Mouse (Mus musculus) stomach, postnatal 0 days (tissue): ENCODE measurements around the gene Casp2. TPM values are rescaled to one million over a fixed set of nuclear protein-coding genes. Genes with fewer than 3 reads are reported as not detected.

Experiments used
- ATAC-seq: fragments of 200-750 bp; cut with Nextera tagmentation; 2 replicates; pipeline ENCODE4 v1.8.0; 2017; ENCODE audit not compliant: low FRiP score, low TSS enrichment
- DNase-seq: peaks from one replicate; pipeline ENCODE4 v3.0.0-alpha.2; 2016; ENCODE audit warnings: low spot score
- H3K27ac ChIP-seq: fragments of 300-500 bp; sonication (generic); replicated peaks from 2 replicates; pipeline ENCODE4 v1.5.1; 2014; ENCODE audit warnings: mild to moderate bottlenecking, control low read depth
- H3K27me3 ChIP-seq: fragments of 300-500 bp; sonication (generic); 2 replicates; pipeline ENCODE4 v1.6.1; 2014; ENCODE audit warnings: low read length; ENCODE audit not compliant: control insufficient read depth, insufficient read depth
- H3K36me3 ChIP-seq: fragments of 300-500 bp; sonication (generic); 2 replicates; pipeline ENCODE4 v1.6.1; 2014; ENCODE audit warnings: low read length, mixed read lengths; ENCODE audit not compliant: control insufficient read depth, insufficient read depth
- H3K4me1 ChIP-seq: fragments of 300-500 bp; sonication (generic); replicated peaks from 2 replicates; pipeline ENCODE4 v1.6.1; 2014; ENCODE audit warnings: antibody characterized with exemption; ENCODE audit not compliant: control insufficient read depth, insufficient read depth
- H3K4me2 ChIP-seq: fragments of 300-500 bp; sonication (generic); replicated peaks from 2 replicates; pipeline ENCODE4 v1.6.1; 2014; ENCODE audit warnings: low read depth, mild to moderate bottlenecking, control low read depth, moderate library complexity
- H3K4me3 ChIP-seq: fragments of 300-500 bp; sonication (generic); 2 replicates; pipeline ENCODE4 v1.5.1; 2014; ENCODE audit warnings: low read depth, low read length, control low read depth
- H3K9ac ChIP-seq: fragments of 300-500 bp; sonication (generic); 2 replicates; pipeline ENCODE4 v1.6.1; 2014; ENCODE audit warnings: mild to moderate bottlenecking, low read length, control low read depth, mixed read lengths
- H3K9me3 ChIP-seq: fragments of 300-500 bp; sonication (generic); 2 replicates; pipeline ENCODE4 v1.6.1; 2016; ENCODE audit warnings: low read length; ENCODE audit not compliant: control insufficient read depth
- CTCF ChIP-seq: IDR thresholded peaks from 2 replicates; pipeline ENCODE4 v1.5.1; 2016; ENCODE audit warnings: antibody characterized with exemption, low read depth, mild to moderate bottlenecking, moderate library complexity
- EP300 ChIP-seq: optimal IDR thresholded peaks from 2 replicates; pipeline ENCODE3; 2016; ENCODE audit warnings: antibody characterized with exemption
- WGBS: fragments of 180-500 bp; shearing (Covaris S2); extraction: QIAGEN DNeasy Blood & Tissue Kit; methylation state at CpG from one replicate; pipeline ENCODE4 v1.1.7; 2014; 5-methylcytosine and 5-hydroxymethylcytosine counted together
- polyA plus RNA-seq: library from polyadenylated mRNA; unstranded; fragments of >200 nt; fragmentation: Nextera tagmentation; extraction: Ambion mirVana; gene quantifications from 2 replicates; pipeline ENCODE4 v1.2.1, GENCODE M21; 2015

The Casp2 gene
- polyA plus RNA-seq, 1 experiment from 2014 or later, result 20.2 TPM

GRCm38 (mm10) chr6:42231191-42231590 lies 33.6 kb upstream of the Casp2 start:
- no peaks in the 10 kb centered on the region for H3K4me1 ChIP-seq
- no peaks in the 10 kb centered on the region for H3K27me3 ChIP-seq
- no peak for ATAC-seq
- H3K9ac ChIP-seq, result no peak overlapping the region
- 78% methylated on average over 3 of the region's 3 CpGs for WGBS
- no peaks in the 10 kb centered on the region for H3K36me3 ChIP-seq
- no peak for DNase-seq
- no peaks in the 10 kb centered on the region for H3K9me3 ChIP-seq
- no peak for TF ChIP-seq CTCF
- TF ChIP-seq EP300, result no peak
- H3K27ac ChIP-seq, result no peak overlapping the region
- no peak overlapping the region for H3K4me2 ChIP-seq
- no peak overlapping the region for H3K4me3 ChIP-seq

- Histone ChIP-seq H3K4me2 (no peak overlapping the region), H3K36me3 (no peaks in the 10 kb centered on the region), H3K9me3 (no peaks in the 10 kb centered on the region), H3K27me3 (no peaks in the 10 kb centered on the region), H3K4me3 (no peak overlapping the region), H3K27ac (no peak overlapping the region), H3K9ac (no peak overlapping the region), H3K4me1 (no peaks in the 10 kb centered on the region)
- no peak for ATAC-seq
- DNase-seq, result no peak
- TF ChIP-seq EP300 (no peak), CTCF (no peak)
- WGBS, result 33% methylated on average over 6 of the region's 6 CpGs
These were observed 27.4 kb upstream of the Casp2 start for GRCm38 (mm10) chr6:42237276-42237805.

- no peak overlapping the region for H3K4me3 ChIP-seq
- DNase-seq (no peak), ATAC-seq (no peak)
- H3K27ac ChIP-seq, result no peak overlapping the region
- H3K27me3 ChIP-seq, result no peaks in the 10 kb centered on the region
- H3K4me1 ChIP-seq, result peaks cover 6% of the 10 kb centered on the region
- no peak overlapping the region for H3K9ac ChIP-seq
- 49% methylated on average over 6 of the region's 6 CpGs for WGBS
- H3K36me3 ChIP-seq, result no peaks in the 10 kb centered on the region
- no peaks in the 10 kb centered on the region for H3K9me3 ChIP-seq
- H3K4me2 ChIP-seq, result no peak overlapping the region
- TF ChIP-seq CTCF, result no peak
- no peak for TF ChIP-seq EP300
These were observed 23.3 kb upstream of the Casp2 start for GRCm38 (mm10) chr6:42241311-42242045.

DNA sequence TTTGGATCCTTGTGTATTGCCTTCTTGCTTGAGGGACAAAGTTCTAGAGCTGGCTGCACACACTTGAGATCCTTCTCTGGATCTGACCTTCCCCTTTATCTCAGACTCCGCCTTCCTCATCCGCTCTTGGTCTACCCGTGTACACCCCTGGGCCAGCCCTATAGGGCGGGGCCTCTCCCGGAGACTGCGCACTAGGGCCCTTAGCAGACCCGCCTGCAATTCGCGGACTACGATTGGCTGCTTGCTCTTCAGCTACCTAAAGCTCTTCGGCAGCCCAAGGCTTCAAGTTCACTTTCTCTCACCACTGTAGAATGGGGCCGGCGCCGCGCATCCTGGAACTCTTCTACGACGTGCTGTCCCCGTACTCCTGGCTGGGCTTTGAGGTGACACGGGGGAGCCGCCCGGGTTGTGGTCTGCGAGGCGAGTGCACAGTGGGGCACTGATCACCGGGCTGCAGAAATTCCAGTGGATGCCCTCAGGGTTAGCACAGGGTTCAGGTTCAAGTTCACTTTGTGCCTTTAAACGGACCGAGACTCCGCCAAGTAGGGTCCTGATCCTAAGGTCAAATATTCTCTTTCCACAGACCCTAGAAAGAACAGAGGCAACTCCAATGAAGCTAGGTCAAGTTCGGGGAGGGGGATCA lies 19.0 kb upstream of the Casp2 start, which contains the start of gene Gstk1:
TSS of gene Gstk1 (plus strand) at position 225 of the 643 bp plus-strand sequence.
- peaks cover 6% of the 10 kb centered on the region for H3K4me1 ChIP-seq
- peak; percentile 100 for ATAC-seq
- H3K9ac ChIP-seq, result peak within 1 kb of the TSS; percentile 63
- no peaks in the 10 kb centered on the region for H3K36me3 ChIP-seq
- no peak within 1 kb of the TSS for H3K27ac ChIP-seq
- peak within 1 kb of the TSS; percentile 83 for H3K4me2 ChIP-seq
- TF ChIP-seq EP300, result no peak
- TF ChIP-seq CTCF, result no peak
- 3% methylated on average over 28 of the region's 28 CpGs for WGBS
- peak within 1 kb of the TSS; percentile 45 for H3K4me3 ChIP-seq
- H3K9me3 ChIP-seq, result no peaks in the 10 kb centered on the region
- no peaks in the 10 kb centered on the region for H3K27me3 ChIP-seq
- peak; percentile 93 for DNase-seq

DNA sequence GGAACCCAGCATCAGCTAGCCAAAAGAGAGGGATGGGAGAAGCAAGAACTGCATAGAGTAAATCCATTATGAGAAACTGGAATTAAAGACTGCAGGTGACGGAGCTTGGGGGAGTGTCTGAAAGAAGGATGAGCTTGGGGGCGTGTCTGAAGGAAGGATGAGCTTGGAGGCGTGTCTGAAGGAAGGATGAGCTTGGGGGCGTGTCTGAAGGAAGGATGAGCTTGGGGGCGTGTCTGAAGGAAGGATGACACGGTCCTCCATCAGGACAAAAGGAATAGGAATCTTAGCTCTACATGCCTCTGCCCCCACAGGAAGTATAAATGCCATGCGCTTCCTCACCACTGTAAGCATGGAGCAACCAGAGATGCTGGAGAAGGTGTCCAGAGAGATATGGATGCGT lies 17.6 kb upstream of the Casp2 start:
- H3K27me3 ChIP-seq, result no peaks in the 10 kb centered on the region
- DNase-seq (no peak), ATAC-seq (no peak)
- no peak for TF ChIP-seq EP300
- TF ChIP-seq CTCF, result no peak
- no peak overlapping the region for H3K4me3 ChIP-seq
- 26% methylated on average over 8 of the region's 8 CpGs for WGBS
- no peaks in the 10 kb centered on the region for H3K36me3 ChIP-seq
- H3K4me1 ChIP-seq, result peaks cover 6% of the 10 kb centered on the region
- H3K9ac ChIP-seq, result no peak overlapping the region
- H3K9me3 ChIP-seq, result no peaks in the 10 kb centered on the region
- no peak overlapping the region for H3K4me2 ChIP-seq
- no peak overlapping the region for H3K27ac ChIP-seq

- no peak overlapping the region for H3K4me2 ChIP-seq
These were observed 16.8 kb upstream of the Casp2 start for GRCm38 (mm10) chr6:42247981-42248380.

More at GRCm38 (mm10) chr6:42247981-42248380, 16.8 kb upstream of the Casp2 start:
- no peak overlapping the region for H3K4me3 ChIP-seq
- H3K9me3 ChIP-seq, result no peaks in the 10 kb centered on the region
- H3K27me3 ChIP-seq, result no peaks in the 10 kb centered on the region
- no peak for TF ChIP-seq EP300
- TF ChIP-seq CTCF, result no peak
- no peak for DNase-seq
- H3K9ac ChIP-seq, result no peak overlapping the region
- no peak overlapping the region for H3K27ac ChIP-seq
- H3K36me3 ChIP-seq, result no peaks in the 10 kb centered on the region
- ATAC-seq, result no peak
- 80% methylated on average over 1 of the region's 1 CpGs for WGBS
- H3K4me1 ChIP-seq, result peaks cover 6% of the 10 kb centered on the region
